Mouse (Mus musculus) brain, embryonic 14.5 days (tissue): ENCODE measurements around the gene Calr4.

Experiments used
- CTCF ChIP-seq: fragments of 200-500 bp; IDR thresholded peaks from 2 replicates; pipeline ENCODE4 v1.5.1; 2012; ENCODE audit warnings: inconsistent platforms, mild to moderate bottlenecking, moderate library complexity, borderline replicate concordance; ENCODE audit not compliant: insufficient read depth, insufficient read length; ENCODE audit errors: extremely low read depth
- POLR2A ChIP-seq: fragments of 200-500 bp; IDR thresholded peaks from 2 replicates; pipeline ENCODE4 v1.6.1; 2012; ENCODE audit warnings: mild to moderate bottlenecking, inconsistent platforms, borderline replicate concordance; ENCODE audit not compliant: poor library complexity, insufficient read depth, insufficient read length, severe bottlenecking; ENCODE audit errors: extremely low read depth

GRCm38 (mm10) chr4:109203931-109204330, 30.4 kb upstream of the Calr4 start:
- TF ChIP-seq CTCF (no peak), POLR2A (no peak)
